Mouse (Mus musculus): Measurements from ENCODE around the gene Nat9. TPM values are rescaled to one million over a fixed set of nuclear protein-coding genes. Genes with fewer than 3 reads are reported as not detected.

Gene Nat9
- polyA plus RNA-seq (2017; shearing (Covaris generic)), result 10 to 100 TPM; 14.2 to 21.0 (median 15.1) TPM

DNA sequence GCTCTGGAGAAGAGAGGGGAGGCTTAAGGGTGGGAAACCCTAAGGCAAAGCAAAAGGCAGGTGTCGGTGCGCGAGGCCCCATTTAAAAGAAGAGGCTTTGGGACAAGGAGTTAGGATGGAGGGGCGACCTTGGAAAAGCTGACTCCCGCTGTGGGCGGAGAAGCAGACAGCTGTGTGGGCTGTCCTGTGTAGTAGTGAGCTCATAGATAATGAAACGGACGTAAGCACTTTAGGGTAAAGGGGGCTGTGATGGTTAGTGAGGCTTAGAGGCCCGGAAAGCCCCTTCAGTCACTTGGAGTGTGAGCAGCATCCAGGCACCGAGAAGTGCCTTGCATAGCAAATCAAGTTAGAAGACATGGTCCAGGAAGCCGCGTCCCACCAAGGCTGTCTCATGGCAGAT, at the start of gene Nat9:
Gene Nat9 (minus strand): TSS at position 167 of the 400 bp plus-strand sequence.
- peak; percentile 67 for ATAC-seq

- ATAC-seq, result no peak
Observed at GRCm38 (mm10) chr11:115236570-115236969, 48.9 kb upstream of the Nat9 start.

DNA sequence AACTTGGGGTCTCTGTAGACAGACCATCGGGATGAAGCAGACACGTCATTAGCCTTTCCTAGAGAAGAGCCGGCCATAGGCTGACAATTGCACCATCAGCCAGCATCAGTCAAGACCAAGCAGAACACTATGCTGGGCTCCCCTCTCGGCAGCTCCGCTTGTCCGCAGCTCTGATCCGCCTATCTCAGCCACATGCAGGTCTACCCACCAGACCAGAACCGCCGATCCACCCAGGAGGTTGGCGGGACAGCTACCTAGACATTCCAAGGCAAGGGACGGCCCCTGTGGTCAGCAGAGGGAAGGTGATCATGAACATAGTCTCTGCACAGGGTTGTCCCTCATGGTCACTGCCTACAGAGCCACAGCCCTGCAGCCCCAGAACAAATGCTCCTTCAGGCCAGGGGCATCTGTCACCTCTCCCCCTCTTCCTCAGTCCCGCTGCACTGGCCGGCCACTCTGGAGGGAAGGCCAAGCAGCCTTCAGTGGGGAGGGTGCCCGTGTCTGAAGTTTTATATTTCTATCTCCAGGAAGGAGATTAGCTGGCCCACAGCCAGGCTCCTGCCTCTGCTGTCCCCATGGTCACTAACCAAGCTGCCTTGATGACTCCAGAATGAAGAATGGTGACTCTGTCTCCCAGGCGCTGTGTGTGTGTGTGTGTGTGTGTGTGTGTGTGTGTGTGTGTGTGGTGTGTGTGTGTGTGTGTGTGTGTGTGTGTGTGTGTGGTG, 46.8 kb upstream of the Nat9 start:
- no peak for ATAC-seq

- no peak for ATAC-seq
Observed at GRCm38 (mm10) chr11:115233526-115234290, 46.0 kb upstream of the Nat9 start.

- ATAC-seq, result no peak
Observed at GRCm38 (mm10) chr11:115232889-115233288, 45.2 kb upstream of the Nat9 start.

- ATAC-seq, result no peak
Observed at GRCm38 (mm10) chr11:115231924-115232323, 44.3 kb upstream of the Nat9 start.

DNA sequence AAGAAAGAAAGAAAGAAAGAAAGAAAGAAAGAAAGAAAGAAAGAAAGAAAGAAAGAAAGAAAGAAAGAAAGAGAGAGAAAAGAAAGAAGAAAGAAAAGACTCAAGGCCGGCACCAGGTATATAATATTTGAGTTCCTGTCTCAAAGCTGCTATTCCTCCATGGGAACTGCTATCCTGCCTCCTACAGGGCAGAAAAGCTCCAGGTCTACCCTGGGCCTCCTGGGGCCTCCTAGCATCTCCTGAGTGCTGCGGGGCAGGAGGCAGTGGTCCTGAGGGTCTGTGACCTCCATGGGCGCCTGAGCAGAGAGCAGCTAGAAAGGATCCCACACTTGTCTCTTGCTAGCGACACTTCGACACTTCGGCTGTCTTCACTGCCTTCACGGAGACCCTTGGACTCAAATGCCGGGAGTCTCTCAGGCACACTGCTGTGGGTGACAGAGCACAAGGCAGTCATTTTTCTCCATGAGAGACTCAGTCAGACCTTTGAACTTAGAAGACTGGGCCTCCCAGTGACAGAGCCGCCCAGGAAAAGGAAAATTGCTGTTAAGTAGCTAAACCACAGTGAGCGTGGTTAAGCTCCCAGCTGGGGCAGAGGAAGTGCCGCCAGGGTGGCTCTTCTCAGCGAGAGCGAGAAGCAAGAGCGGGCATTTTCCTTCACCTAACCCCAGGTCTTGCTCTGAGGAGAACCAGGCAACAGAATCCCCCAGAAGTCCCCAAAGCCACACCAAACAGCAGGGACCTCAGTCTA, 43.7 kb upstream of the Nat9 start:
- ATAC-seq, result peak; percentile 85

GRCm38 (mm10) chr11:115229021-115229930, 41.6 kb upstream of the Nat9 start:
- ATAC-seq, result no peak

DNA sequence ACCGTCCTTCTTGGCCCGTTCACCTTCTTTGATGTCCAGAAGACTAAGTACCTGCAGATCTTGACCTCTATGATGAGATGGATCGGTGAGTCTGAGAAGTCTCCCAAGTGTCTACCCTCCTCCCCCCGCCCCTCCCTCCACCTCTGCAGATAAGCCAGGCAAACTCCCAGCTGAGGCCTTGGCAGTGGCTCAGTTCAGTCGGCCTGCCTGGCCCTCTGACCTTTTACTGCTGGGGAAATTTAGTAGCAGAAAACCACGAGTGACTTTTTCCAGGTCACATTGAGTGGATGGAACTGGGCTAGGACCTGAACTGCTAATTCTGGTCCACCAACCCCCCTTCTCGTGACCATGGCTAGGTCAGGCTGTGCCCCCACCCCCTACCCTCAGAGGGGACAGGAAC, 40.8 kb upstream of the Nat9 start:
- ATAC-seq, result no peak

GRCm38 (mm10) chr11:115227640-115228039, 40.0 kb upstream of the Nat9 start:
- ATAC-seq, result no peak

DNA sequence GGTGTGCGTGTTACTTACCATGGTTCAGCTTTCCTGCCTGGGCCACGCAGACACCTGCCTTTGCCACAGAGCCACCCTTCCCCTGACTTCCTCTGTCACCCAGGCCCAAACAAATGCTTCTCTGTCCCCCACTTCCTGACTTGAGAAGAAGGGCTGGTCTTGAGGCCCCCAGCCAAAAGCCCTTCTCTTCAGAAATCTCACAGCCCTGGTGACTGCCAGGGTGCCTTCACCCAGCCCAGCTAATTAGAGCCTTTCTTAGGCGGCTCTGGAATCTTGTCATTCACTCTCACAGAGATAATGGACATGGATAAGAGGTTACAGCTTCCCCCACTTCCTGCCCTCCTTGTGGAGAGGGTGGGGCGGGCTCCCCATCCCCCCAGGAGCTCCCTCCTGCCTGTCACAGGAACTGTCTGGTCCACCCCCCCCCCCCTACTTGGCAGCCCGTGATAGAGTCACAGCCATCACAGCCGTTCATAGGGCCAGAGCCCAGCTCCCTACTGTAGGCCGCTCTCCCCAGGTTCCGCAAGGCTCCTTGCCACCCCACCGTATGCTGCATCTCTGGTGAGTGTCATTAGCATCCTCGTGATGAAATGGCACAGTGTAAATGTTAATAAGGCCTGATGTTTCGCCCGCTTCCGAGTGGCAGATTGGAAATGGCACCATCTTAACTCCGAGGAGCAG, 39.3 kb upstream of the Nat9 start:
- ATAC-seq, result peak; percentile 58

GRCm38 (mm10) chr11:115225301-115225700, 37.6 kb upstream of the Nat9 start:
- no peak for ATAC-seq

GRCm38 (mm10) chr11:115224889-115225288, 37.2 kb upstream of the Nat9 start:
- no peak for ATAC-seq

GRCm38 (mm10) chr11:115223877-115224276, 36.2 kb upstream of the Nat9 start:
- peak; percentile 73 for ATAC-seq

- ATAC-seq, result no peak
Observed at GRCm38 (mm10) chr11:115223451-115223850, 35.8 kb upstream of the Nat9 start.

GRCm38 (mm10) chr11:115222570-115222969, 34.9 kb upstream of the Nat9 start:
- no peak for ATAC-seq

DNA sequence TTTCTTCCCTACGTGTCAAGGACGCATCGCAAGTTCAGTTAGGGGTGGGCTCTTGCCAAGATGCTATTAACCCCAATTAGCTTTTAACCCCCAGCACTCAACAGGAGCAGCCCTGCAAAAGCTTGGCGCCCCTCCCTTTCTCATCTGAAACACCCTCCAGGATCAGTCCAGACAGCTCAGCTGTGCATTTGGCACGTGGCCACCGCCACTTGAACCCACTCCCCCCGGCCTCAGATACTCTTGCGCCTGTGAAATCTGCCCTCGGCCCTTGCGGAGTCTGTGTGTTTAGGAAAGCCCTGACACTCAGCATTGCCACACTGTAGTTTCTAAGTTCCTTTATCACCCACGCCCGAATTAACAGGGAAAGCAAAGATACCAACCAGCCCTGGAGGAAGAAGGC, 34.4 kb upstream of the Nat9 start:
- no peak for ATAC-seq

- no peak for ATAC-seq
Observed at GRCm38 (mm10) chr11:115219685-115220084, 32.0 kb upstream of the Nat9 start.

- ATAC-seq, result no peak
Observed at GRCm38 (mm10) chr11:115219263-115219662, 31.6 kb upstream of the Nat9 start.

DNA sequence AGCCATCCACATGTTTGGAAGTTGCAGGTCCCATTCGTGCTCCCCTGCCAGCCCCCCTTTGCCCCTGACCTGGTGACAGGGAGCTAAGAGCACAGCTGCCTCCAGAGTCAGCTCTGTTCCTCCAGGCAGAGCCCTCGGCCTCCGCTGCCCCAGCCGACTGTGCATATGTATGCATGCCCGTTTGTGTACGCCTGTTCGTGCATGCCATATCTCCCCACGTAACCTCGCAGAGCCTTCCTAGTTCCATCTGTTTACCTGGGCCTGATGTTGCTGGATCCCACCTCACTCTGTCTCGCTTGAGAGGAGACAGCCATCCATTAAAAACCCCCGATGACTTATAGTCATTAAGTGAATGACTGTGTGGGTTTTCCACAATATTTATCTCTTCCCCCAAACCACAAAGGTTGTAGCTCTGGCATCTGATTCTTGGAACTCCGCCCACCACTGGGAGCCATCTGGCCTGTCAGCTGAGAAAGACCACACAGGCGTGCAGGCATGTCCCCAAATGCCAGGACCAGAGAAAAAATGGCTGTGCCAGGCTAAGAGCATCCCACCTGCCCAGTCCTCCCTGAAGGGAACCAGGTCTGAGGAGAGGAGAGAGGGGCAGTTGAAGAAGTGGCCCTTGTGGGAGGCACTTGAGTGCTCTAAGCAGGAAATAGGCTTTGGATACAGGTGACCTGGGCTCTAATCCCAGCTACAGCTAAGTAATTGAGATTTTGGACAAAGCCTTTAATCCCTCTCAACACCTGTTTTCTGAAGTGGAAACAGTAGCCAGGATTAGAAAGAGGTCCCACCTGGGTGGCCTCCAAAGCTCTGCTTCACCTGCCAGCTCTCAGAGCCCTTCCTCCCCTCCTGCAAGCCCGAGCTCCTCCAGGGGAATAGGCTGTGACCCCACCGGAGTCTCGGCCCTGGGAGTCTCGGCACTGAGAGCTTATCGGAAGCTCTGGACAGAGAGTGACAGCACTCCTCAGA, 30.1 kb upstream of the Nat9 start:
- no peak for ATAC-seq

All from inflammation-experienced regulatory T-cells, adult 6 months (primary cell).